Mouse (Mus musculus) forebrain, embryonic 16.5 days (tissue): Measurements from ENCODE around the gene Col23a1. TPM values are rescaled to one million over a fixed set of nuclear protein-coding genes. Genes with fewer than 3 reads are reported as not detected.
A peak's percentile ranks its signal among the peaks of the same experiment; 100 is the strongest.

Experiments
- ATAC-seq: fragments of 200-750 bp; cut with Nextera tagmentation; 2 replicates; pipeline ENCODE4 v1.8.0; 2017; ENCODE audit warnings: mild to moderate bottlenecking, moderate library complexity
- H3K27ac ChIP-seq: fragments of 300-500 bp; sonication (generic); 2 replicates; pipeline ENCODE4 v1.5.1; 2014; ENCODE audit warnings: low read length, control low read depth
- H3K27me3 ChIP-seq: fragments of 300-500 bp; sonication (generic); replicated peaks from 2 replicates; pipeline ENCODE4 v1.6.1; 2014; ENCODE audit warnings: low read length; ENCODE audit not compliant: control insufficient read depth, insufficient read depth
- H3K36me3 ChIP-seq: fragments of 300-500 bp; sonication (generic); 2 replicates; pipeline ENCODE4 v1.6.1; 2014; ENCODE audit not compliant: control insufficient read depth, insufficient read depth
- H3K4me1 ChIP-seq: fragments of 300-500 bp; sonication (generic); replicated peaks from 2 replicates; pipeline ENCODE4 v1.6.1; 2014; ENCODE audit warnings: low read length; ENCODE audit not compliant: control insufficient read depth, insufficient read depth
- H3K4me2 ChIP-seq: fragments of 300-500 bp; sonication (generic); 2 replicates; pipeline ENCODE4 v1.6.1; 2014; ENCODE audit warnings: mild to moderate bottlenecking, low read length, control low read depth
- H3K4me3 ChIP-seq: fragments of 300-500 bp; sonication (generic); replicated peaks from 2 replicates; pipeline ENCODE4 v1.5.1; 2014; ENCODE audit warnings: mild to moderate bottlenecking, low read length, control low read depth
- H3K9ac ChIP-seq: fragments of 300-500 bp; sonication (generic); replicated peaks from 2 replicates; pipeline ENCODE4 v1.6.1; 2014; ENCODE audit warnings: low read depth, low read length, control low read depth
- H3K9me3 ChIP-seq: fragments of 300-500 bp; sonication (generic); 2 replicates; pipeline ENCODE4 v1.6.1; 2016; ENCODE audit warnings: low read length; ENCODE audit not compliant: control insufficient read depth
- WGBS: fragments of 180-500 bp; shearing (Covaris S2); extraction: QIAGEN DNeasy Blood & Tissue Kit; methylation state at CpG from one replicate; pipeline ENCODE4 v1.1.7; 2014; 5-methylcytosine and 5-hydroxymethylcytosine counted together
- polyA plus RNA-seq: library from polyadenylated mRNA; unstranded; fragments of >200 nt; fragmentation: Nextera tagmentation; extraction: Ambion mirVana; gene quantifications from 2 replicates; pipeline ENCODE4 v1.2.1, GENCODE M21; 2015

The Col23a1 gene
- polyA plus RNA-seq, 1 experiment from 2014 or later: 3.0 TPM

DNA sequence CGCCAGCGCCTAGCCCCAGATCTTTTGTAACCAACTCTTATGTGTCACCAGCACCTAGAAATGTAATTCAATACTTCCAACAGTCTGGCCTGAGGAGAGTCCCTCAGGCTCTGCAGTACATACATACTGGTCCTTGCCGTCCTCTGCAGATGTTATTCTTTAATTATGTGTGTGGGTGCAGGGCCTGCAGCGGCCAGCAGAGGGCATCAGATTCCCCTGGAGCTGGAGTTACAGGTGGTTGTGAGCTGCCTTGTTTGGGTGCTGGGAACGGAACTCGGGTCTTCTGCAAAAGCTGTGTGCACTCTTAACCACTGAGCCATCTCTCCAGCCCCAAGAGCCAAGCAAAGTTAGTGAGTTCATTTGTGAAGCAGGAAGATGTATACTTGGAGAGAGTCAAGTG is 276.2 kb downstream of the Col23a1 start:
- no peak overlapping the region for H3K27ac ChIP-seq
- no peaks in the 10 kb centered on the region for H3K36me3 ChIP-seq
- no peak overlapping the region for H3K4me3 ChIP-seq
- WGBS: 91% methylated on average over 6 of the region's 6 CpGs
- H3K4me2 ChIP-seq: no peak overlapping the region
- H3K4me1 ChIP-seq: no peaks in the 10 kb centered on the region
- no peak for ATAC-seq
- no peak overlapping the region for H3K9ac ChIP-seq
- H3K27me3 ChIP-seq: no peaks in the 10 kb centered on the region
- H3K9me3 ChIP-seq: no peaks in the 10 kb centered on the region

DNA sequence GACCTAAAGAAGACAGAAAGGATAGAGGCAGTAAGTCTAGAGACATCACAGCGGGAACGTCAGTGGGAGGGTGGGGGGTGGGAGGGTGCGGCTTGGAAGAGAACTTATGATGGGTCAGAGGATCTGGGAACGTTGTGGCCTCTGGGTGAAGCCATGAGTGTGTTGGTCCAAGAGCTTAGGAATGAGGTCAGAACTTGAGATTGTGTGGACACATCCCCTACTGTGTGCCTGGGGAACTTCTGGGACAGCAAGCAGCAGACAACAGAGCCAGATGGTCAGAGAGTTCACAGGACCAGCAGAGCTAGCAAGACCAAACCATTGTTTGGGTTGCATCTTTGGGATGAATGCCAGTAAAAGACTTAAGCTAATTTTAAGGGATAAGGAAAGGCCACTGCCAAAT is 279.1 kb downstream of the Col23a1 start:
- no peak overlapping the region for H3K4me2 ChIP-seq
- ATAC-seq: no peak
- no peaks in the 10 kb centered on the region for H3K27me3 ChIP-seq
- H3K9me3 ChIP-seq: no peaks in the 10 kb centered on the region
- H3K36me3 ChIP-seq: no peaks in the 10 kb centered on the region
- no peak overlapping the region for H3K9ac ChIP-seq
- no peak overlapping the region for H3K4me3 ChIP-seq
- no peak overlapping the region for H3K27ac ChIP-seq
- 92% methylated on average over 4 of the region's 4 CpGs for WGBS
- H3K4me1 ChIP-seq: no peaks in the 10 kb centered on the region

DNA sequence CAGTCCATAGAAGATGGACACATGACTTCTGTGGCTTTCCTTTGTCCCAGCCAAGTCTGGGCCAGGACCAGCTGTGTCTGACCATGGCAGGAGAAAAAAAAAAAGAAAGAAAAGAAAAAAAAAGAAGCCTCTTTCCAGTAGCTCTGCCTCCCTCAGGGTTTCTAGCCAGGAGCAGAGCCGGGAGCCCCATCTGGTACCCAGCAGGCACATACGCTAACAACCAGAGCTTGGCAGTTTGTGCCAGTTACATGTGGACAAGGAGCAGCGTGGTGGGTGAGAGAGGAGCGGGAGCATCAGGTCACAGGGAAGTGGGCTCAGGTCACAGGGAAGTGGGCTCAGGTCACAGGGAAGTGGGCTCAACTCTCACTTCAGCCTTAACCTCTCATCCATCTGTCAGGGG is 286.7 kb downstream of the Col23a1 start:
- H3K4me2 ChIP-seq: no peak overlapping the region
- no peaks in the 10 kb centered on the region for H3K9me3 ChIP-seq
- H3K4me1 ChIP-seq: peaks cover 6% of the 10 kb centered on the region
- H3K27ac ChIP-seq: peak overlapping the region; percentile 50; the same call in 1 of the 2 replicates
- 49% methylated on average over 4 of the region's 4 CpGs for WGBS
- no peaks in the 10 kb centered on the region for H3K27me3 ChIP-seq
- no peaks in the 10 kb centered on the region for H3K36me3 ChIP-seq
- no peak for ATAC-seq
- no peak overlapping the region for H3K9ac ChIP-seq
- no peak overlapping the region for H3K4me3 ChIP-seq

DNA sequence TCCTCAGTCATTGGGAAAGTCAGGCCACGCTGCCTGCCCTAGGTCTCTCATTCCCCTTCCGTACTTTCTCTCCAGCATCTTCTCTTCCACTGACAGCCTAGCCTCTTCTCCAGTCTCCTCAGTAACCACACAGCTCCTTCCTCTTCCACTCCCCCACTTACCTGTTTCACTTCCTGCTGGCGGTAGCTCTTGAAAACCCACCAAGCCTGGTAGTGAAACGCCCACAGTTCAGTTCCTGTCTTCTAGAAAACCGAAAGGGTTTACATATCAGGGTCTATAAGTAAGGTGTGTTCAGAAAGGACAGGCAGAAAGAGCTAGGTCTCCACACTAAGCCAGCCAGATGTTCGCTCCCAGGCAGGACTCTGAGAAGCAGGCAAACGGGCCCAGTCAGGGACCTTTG is 287.9 kb downstream of the Col23a1 start:
- peaks cover 6% of the 10 kb centered on the region for H3K4me1 ChIP-seq
- no peak overlapping the region for H3K4me2 ChIP-seq
- H3K27me3 ChIP-seq: no peaks in the 10 kb centered on the region
- WGBS: 90% methylated on average over 7 of the region's 7 CpGs
- no peaks in the 10 kb centered on the region for H3K9me3 ChIP-seq
- no peak overlapping the region for H3K4me3 ChIP-seq
- H3K36me3 ChIP-seq: no peaks in the 10 kb centered on the region
- H3K27ac ChIP-seq: no peak overlapping the region
- no peak overlapping the region for H3K9ac ChIP-seq
- ATAC-seq: no peak

DNA sequence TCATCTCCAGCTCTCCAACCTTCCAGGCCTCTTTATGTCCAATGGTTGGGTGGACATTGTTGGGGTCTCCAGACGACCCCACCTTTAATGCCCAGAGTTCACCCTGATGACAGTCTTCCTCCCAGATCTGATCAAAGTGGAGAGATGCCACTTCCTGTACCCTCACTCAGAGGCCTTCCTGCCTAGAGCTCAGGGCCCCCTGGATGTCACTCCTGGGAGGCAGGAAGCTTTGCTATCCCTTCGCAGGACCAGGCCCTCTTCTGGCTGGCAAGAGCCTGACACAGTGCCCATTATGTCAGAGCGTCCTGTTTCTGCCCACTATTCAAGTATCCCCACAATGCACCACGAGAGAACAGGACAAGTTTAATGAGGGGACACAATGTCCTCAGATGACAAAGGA is 289.3 kb downstream of the Col23a1 start:
- H3K9me3 ChIP-seq: no peaks in the 10 kb centered on the region
- 54% methylated on average over 4 of the region's 4 CpGs for WGBS
- ATAC-seq: no peak
- no peak overlapping the region for H3K9ac ChIP-seq
- no peaks in the 10 kb centered on the region for H3K27me3 ChIP-seq
- no peak overlapping the region for H3K4me2 ChIP-seq
- no peak overlapping the region for H3K4me3 ChIP-seq
- no peak overlapping the region for H3K27ac ChIP-seq
- H3K4me1 ChIP-seq: peaks cover 8% of the 10 kb centered on the region
- no peaks in the 10 kb centered on the region for H3K36me3 ChIP-seq

DNA sequence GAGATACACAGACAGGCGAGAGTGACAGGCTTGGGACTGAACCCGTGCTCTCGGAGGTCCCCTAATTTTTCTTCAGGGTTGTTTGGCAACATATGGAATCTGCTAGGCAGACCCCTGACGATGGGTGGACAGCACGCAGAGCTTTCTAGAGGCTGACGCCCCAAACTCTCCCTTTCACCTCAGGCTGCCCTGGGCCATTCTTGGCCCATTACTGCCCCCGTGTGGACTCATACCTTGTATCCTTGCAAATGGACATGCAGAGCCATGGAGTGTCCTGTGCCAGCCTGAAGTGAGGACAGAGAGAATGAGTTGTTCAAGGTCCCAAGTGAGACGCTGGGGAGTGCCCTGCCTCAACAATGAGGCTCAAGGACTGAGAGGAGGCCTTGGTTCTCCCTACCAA is 293.0 kb downstream of the Col23a1 start:
- peaks cover 7% of the 10 kb centered on the region; the same call in 1 of the 2 replicates for H3K36me3 ChIP-seq
- ATAC-seq: no peak
- WGBS: 24% methylated on average over 8 of the region's 8 CpGs
- H3K27ac ChIP-seq: no peak overlapping the region
- peaks cover 14% of the 10 kb centered on the region for H3K4me1 ChIP-seq
- no peak overlapping the region for H3K4me2 ChIP-seq
- no peaks in the 10 kb centered on the region for H3K27me3 ChIP-seq
- no peak overlapping the region for H3K4me3 ChIP-seq
- H3K9me3 ChIP-seq: no peaks in the 10 kb centered on the region
- no peak overlapping the region for H3K9ac ChIP-seq

DNA sequence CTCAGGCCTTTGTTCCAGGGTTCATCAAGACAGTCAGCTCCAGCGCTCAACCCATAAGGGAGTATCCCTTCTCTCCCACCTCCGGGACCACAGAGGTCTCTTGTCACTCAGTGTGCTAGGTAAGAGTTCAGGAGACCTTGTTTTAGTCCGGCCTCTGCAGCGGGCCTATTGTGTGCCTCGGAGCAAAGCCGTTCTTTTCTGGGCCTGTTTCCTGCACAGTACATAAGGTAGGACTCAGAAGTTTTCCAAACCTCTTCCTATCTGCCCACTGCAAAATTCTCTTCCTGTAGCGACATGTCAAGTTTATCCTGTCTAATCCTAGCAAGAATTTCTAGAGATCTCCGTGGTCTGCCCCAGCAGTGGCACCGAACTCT is 294.3 kb downstream of the Col23a1 start:
- Histone ChIP-seq H3K27me3 (no peaks in the 10 kb centered on the region), H3K4me1 (peaks cover 14% of the 10 kb centered on the region), H3K4me2 (peak overlapping the region; percentile 88), H3K27ac (peak overlapping the region; percentile 96), H3K9me3 (no peaks in the 10 kb centered on the region), H3K36me3 (peaks cover 11% of the 10 kb centered on the region; the same call in 1 of the 2 replicates), H3K9ac (peak overlapping the region; percentile 80), H3K4me3 (peak overlapping the region; percentile 70)
- 6% methylated on average over 9 of the region's 9 CpGs for WGBS
- ATAC-seq: peak; percentile 26

DNA sequence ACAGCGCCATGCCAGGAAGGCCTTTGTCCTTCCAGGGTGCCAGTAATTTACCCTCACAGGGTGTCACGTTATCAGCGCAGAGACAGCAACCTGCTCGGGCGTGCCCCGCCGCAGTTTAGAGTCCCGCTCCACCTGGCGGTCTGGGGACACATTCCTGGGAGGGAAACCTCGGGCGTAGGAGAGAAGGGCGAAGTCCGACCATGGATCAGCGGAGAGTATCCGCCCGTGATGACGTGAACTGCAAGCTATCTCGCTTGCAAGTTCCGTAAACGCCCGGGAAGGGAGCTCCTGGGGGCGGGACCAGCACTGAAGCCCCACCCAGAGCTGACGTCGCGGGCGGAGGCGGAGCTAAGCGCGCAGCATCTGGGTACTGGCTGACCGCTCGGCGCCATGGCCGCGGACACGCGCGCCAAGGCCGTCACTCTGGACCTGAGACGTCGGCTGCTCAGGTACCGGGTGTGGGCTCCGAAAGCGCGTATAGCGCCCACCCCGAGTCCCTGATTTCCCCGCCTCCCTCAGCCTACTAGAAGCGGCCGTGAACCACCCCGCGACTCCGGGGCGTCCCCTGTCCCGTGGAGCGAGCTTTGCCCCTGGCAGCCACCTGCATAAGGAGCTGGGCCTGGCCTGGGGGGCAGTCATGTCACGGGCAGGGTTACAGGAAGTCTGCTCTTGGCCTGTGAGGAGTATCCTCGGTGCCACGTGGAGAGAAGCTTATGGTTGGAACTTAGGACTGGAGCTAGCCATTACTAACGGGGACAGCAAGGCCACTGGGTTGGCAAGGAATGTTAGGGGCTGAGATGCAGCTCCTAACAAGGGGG is 294.9 kb downstream of the Col23a1 start, which contains the start of gene Phykpl:
Gene Phykpl, plus strand, starts transcription at position 327 of the 818 bp plus-strand sequence.
- Histone ChIP-seq H3K36me3 (peaks cover 11% of the 10 kb centered on the region; the same call in 1 of the 2 replicates), H3K4me1 (peaks cover 14% of the 10 kb centered on the region), H3K4me3 (peak within 1 kb of the TSS; percentile 70), H3K9me3 (no peaks in the 10 kb centered on the region), H3K27me3 (no peaks in the 10 kb centered on the region), H3K27ac (peak within 1 kb of the TSS; percentile 96), H3K9ac (peak within 1 kb of the TSS; percentile 80), H3K4me2 (peak within 1 kb of the TSS; percentile 88)
- under 1% methylated on average over 59 of the region's 59 CpGs for WGBS
- ATAC-seq: peak; percentile 94

DNA sequence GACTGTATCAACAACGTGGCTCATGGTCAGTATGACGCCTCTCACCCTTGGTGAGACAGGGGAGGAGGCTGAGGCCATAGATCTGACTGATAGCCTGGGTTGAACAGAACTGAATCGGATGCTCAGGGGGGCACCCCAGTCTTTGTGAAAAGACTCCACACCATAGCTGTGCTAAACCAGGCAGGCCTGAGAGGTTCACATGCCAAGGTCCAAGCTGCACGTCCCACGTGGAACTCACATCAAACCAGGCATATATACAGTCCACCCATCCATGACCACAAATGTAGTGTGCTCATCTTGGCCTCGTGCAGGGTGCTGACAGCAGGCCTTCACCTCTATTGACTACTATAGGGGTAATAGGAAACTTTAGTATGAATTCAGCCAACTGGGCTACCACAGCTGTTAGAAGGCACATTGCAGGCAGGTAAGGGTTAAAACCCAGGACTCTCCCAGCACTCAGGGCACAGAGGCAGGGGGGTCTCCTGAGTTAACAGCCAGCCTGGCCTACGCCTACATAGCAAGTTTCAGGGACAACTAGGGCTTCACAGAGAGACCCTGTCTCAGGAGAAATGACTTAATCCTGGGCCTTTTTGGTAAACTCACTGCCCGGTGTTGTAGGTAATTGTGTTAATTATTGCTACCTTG is 296.0 kb downstream of the Col23a1 start:
- H3K36me3 ChIP-seq: peaks cover 11% of the 10 kb centered on the region; the same call in 1 of the 2 replicates
- peak overlapping the region; percentile 70; the same call in 1 of the 2 replicates for H3K4me3 ChIP-seq
- H3K27ac ChIP-seq: peak overlapping the region; percentile 96; the same call in 1 of the 2 replicates
- no peak for ATAC-seq
- no peaks in the 10 kb centered on the region for H3K27me3 ChIP-seq
- peak overlapping the region; percentile 80 for H3K9ac ChIP-seq
- peak overlapping the region; percentile 88 for H3K4me2 ChIP-seq
- peaks cover 14% of the 10 kb centered on the region for H3K4me1 ChIP-seq
- 62% methylated on average over 8 of the region's 8 CpGs for WGBS
- no peaks in the 10 kb centered on the region for H3K9me3 ChIP-seq
